Mouse (Mus musculus) lung, adult 2 months (tissue): ENCODE data around the gene Lcor.

Experiments
- CTCF ChIP-seq: fragments of 200-500 bp; IDR thresholded peaks from 2 replicates; pipeline ENCODE4 v1.5.1; 2011; ENCODE audit warnings: mild to moderate bottlenecking, low read length, control low read depth; ENCODE audit not compliant: insufficient read depth
- POLR2A ChIP-seq: fragments of 200-500 bp; IDR thresholded peaks from 2 replicates; pipeline ENCODE4 v1.6.1; 2011; ENCODE audit warnings: low read depth, mild to moderate bottlenecking, control low read depth, low read length, borderline replicate concordance; ENCODE audit errors: extremely low read depth

DNA sequence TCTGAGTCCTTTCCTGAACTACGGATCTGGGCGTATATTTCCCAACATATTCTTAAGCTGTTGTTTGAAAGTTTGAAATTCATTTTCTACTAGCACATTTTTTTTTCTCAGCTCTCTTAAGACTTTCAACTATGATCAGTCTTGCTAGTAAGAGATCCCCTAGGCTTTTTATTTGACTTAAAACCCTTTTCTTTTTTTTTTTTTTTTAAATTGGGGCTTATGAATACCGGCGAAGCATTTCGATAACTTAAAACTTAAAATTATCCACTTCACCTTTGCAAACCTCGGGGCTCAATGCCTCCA, 599 bp upstream of the Lcor start:
- TF ChIP-seq POLR2A (no peak), CTCF (no peak)
